Mouse (Mus musculus) intestine, postnatal 0 days (tissue): ENCODE measurements around the gene Rai14. TPM values are rescaled to one million over a fixed set of nuclear protein-coding genes. Genes with fewer than 3 reads are reported as not detected.
A peak's percentile ranks its signal among the peaks of the same experiment; 100 is the strongest.

Source experiments
- ATAC-seq: fragments of 200-750 bp; cut with Nextera tagmentation; 2 replicates; pipeline ENCODE4 v1.8.0; 2017; ENCODE audit warnings: mild to moderate bottlenecking, moderate TSS enrichment, moderate library complexity
- H3K27ac ChIP-seq: fragments of 300-500 bp; sonication (generic); 2 replicates; pipeline ENCODE4 v1.5.1; 2014; ENCODE audit warnings: mild to moderate bottlenecking, low read depth, low read length, moderate library complexity
- H3K27me3 ChIP-seq: fragments of 300-500 bp; sonication (generic); replicated peaks from 2 replicates; pipeline ENCODE4 v1.6.1; 2014; ENCODE audit warnings: low read length, mixed read lengths; ENCODE audit not compliant: control insufficient read depth, insufficient read depth
- H3K36me3 ChIP-seq: fragments of 300-500 bp; sonication (generic); 2 replicates; pipeline ENCODE4 v1.6.1; 2014; ENCODE audit warnings: mild to moderate bottlenecking, moderate library complexity; ENCODE audit not compliant: control insufficient read depth, insufficient read depth
- H3K4me1 ChIP-seq: fragments of 300-500 bp; sonication (generic); replicated peaks from 2 replicates; pipeline ENCODE4 v1.6.1; 2014; ENCODE audit warnings: antibody characterized with exemption, low read length, mixed read lengths; ENCODE audit not compliant: control insufficient read depth, insufficient read depth
- H3K4me2 ChIP-seq: fragments of 300-500 bp; sonication (generic); replicated peaks from 2 replicates; pipeline ENCODE4 v1.6.1; 2014; ENCODE audit warnings: low read depth, mild to moderate bottlenecking, moderate library complexity
- H3K4me3 ChIP-seq: fragments of 300-500 bp; sonication (generic); 2 replicates; pipeline ENCODE4 v1.5.1; 2014; ENCODE audit warnings: low read depth, low read length
- H3K9ac ChIP-seq: fragments of 300-500 bp; sonication (generic); 2 replicates; pipeline ENCODE4 v1.6.1; 2014; ENCODE audit warnings: mild to moderate bottlenecking, low read depth, low read length
- H3K9me3 ChIP-seq: fragments of 300-500 bp; sonication (generic); 2 replicates; pipeline ENCODE4 v1.6.1; 2016; ENCODE audit warnings: mixed run types; ENCODE audit not compliant: control insufficient read depth
- CTCF ChIP-seq: sonication (generic); IDR thresholded peaks from 2 replicates; pipeline ENCODE4 v1.5.1; 2016; ENCODE audit warnings: low read depth, mild to moderate bottlenecking, control low read depth, antibody characterized with exemption, moderate library complexity
- WGBS: fragments of 180-500 bp; shearing (Covaris S2); extraction: QIAGEN DNeasy Blood & Tissue Kit; methylation state at CpG from one replicate; pipeline ENCODE4 v1.1.7; 2014; 5-methylcytosine and 5-hydroxymethylcytosine counted together
- polyA plus RNA-seq: library from polyadenylated mRNA; unstranded; fragments of >200 nt; fragmentation: Nextera tagmentation; extraction: Ambion mirVana; gene quantifications from 2 replicates; pipeline ENCODE4 v1.2.1, GENCODE M21; 2015

Rai14 gene
- polyA plus RNA-seq, 1 experiment from 2014 or later: 6.2 TPM

DNA sequence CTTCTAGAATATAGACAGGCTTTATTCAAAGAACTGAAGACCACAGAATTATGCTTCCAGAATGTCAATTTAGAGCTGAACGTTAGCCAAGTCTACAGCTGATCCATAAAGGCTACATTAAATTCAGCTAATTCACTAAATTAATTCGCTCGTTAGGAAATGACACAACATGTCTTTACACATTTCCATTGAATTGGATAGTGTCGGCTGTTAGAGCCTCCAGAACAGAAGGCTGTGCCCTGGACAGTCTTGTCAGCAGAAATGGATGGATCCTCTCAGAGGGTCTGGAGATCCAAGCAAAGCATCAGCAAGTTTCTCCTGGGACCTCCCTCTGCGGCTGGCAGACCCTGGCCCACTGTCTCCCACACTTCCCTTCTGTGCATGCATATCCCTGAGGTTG, 58.3 kb downstream of the Rai14 start:
- no peaks in the 10 kb centered on the region for H3K27me3 ChIP-seq
- H3K4me2 ChIP-seq: no peak overlapping the region
- no peaks in the 10 kb centered on the region for H3K36me3 ChIP-seq
- ATAC-seq: no peak
- 0 out of 2 replicates have a peak, but pooled peaks cover 2% of the 10 kb centered on the region for H3K4me1 ChIP-seq
- H3K4me3 ChIP-seq: no peak overlapping the region
- no peaks in the 10 kb centered on the region for H3K9me3 ChIP-seq
- no peak overlapping the region for H3K9ac ChIP-seq
- 89% methylated on average over 5 of the region's 5 CpGs for WGBS
- TF ChIP-seq CTCF: no peak
- no peak overlapping the region; the same call in 1 of the 2 replicates for H3K27ac ChIP-seq

DNA sequence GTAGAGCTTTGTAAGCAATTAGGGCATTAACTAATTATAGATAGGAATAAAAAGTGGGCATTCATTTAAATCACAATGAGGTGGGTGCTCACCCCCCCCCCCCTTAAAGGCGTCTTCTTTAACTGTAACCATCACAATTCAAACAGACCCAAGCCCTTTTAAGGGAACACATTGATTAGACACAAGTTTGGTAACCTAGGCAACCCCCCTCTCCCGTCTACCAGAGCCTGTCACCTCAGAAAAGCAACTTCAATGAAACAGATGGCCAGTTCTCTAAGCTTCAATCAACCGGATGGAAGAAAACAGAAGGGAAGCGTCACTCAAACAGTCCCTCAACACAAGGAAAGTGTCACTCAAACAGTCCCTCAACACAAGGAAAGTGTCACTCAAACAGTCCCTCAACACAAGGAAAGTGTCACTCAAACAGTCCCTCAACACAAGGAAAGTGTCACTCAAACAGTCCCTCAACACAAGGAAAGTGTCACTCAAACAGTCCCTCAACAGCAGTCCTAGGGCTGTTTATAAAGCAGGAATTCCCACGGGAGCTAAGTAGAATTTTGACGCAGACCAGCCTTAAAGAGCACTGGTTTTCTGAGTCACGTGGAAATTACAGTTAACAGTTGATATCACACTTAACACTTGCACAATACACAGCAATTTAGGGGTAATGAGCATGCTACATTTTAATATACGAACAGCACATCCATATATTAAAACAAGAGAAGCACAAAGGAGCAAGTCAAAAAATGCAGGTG, 59.1 kb downstream of the Rai14 start:
- TF ChIP-seq CTCF: no peak
- Histone ChIP-seq H3K4me2 (no peak overlapping the region), H3K9me3 (no peaks in the 10 kb centered on the region), H3K4me3 (no peak overlapping the region), H3K27me3 (no peaks in the 10 kb centered on the region), H3K9ac (no peak overlapping the region), H3K4me1 (0 out of 2 replicates have a peak, but pooled peaks cover 2% of the 10 kb centered on the region), H3K36me3 (no peaks in the 10 kb centered on the region), H3K27ac (no peak overlapping the region)
- WGBS: 71% methylated on average over 8 of the region's 8 CpGs
- no peak for ATAC-seq

DNA sequence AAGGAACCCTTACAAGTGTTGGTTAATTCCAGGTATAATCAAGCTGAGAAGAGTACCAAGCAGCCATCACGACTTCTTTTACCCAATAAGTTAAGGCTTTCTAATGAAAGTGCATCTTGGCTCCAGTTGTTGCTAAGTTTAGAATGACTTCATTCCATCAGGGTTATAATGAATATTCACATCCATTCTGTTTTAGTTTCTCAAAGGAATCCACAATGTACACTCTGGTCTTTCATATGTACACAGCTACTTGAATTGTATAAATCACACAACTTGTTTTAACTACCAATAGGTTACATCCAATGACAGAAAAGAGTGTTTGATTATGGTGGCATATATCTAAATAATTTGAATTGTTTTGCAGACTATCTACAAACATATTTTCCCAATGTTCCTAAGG, 59.7 kb downstream of the Rai14 start:
- Histone ChIP-seq H3K4me2 (no peak overlapping the region), H3K4me1 (0 out of 2 replicates have a peak, but pooled peaks cover 2% of the 10 kb centered on the region), H3K27ac (no peak overlapping the region), H3K9ac (no peak overlapping the region), H3K27me3 (no peaks in the 10 kb centered on the region), H3K9me3 (no peaks in the 10 kb centered on the region), H3K36me3 (no peaks in the 10 kb centered on the region), H3K4me3 (no peak overlapping the region)
- TF ChIP-seq CTCF: no peak
- ATAC-seq: no peak
- 87% methylated on average over 1 of the region's 1 CpGs for WGBS

GRCm38 (mm10) chr15:10652931-10653475, 61.4 kb downstream of the Rai14 start:
- WGBS: 19% methylated on average over 2 of the region's 2 CpGs

DNA sequence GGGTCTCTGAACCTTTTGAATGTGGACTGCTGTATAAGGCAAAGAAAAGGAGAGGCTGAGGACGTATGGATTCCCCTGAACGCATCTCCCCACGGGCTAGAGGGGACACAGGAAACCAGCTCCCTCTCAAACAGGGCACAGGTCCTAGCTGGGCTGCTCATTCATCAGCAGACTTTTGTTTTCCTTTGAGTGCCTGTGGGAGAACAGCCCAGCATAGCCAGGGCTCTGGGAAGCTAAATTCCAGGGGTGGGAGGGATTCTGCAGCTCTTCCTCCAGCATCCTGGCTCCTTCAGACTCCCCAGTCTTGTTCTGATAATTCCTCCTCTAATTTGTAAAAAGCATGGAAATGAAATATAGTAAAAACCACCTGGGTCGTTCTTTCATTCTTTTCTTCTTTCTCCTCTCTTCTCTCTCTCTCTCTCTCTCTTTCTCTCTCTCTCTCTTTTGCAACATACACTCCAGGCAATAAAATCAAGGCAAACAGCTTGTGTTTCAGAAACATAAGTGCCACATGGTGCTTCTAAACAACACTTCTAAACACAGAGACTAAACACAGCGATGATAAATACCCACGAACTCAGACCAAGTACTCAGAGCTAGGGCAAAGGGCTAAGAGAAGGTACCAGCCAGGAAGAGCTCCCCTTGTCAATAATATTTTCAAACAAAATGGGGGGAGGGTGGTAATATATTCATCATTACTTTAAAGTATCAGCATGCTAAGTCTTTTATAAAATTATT, 65.9 kb downstream of the Rai14 start:
- Histone ChIP-seq H3K4me1 (0 out of 2 replicates have a peak, but pooled peaks cover 2% of the 10 kb centered on the region), H3K9ac (no peak overlapping the region), H3K4me2 (no peak overlapping the region), H3K27ac (no peak overlapping the region), H3K27me3 (no peaks in the 10 kb centered on the region), H3K9me3 (no peaks in the 10 kb centered on the region), H3K4me3 (no peak overlapping the region), H3K36me3 (no peaks in the 10 kb centered on the region)
- 41% methylated on average over 6 of the region's 6 CpGs for WGBS
- TF ChIP-seq CTCF: no peak
- ATAC-seq: no peak

More at GRCm38 (mm10) chr15:10652931-10653475, 61.4 kb downstream of the Rai14 start:
- Histone ChIP-seq H3K4me3 (no peak overlapping the region), H3K4me1 (0 out of 2 replicates have a peak, but pooled peaks cover 2% of the 10 kb centered on the region), H3K9me3 (no peaks in the 10 kb centered on the region), H3K9ac (no peak overlapping the region), H3K27me3 (no peaks in the 10 kb centered on the region), H3K36me3 (no peaks in the 10 kb centered on the region), H3K27ac (no peak overlapping the region), H3K4me2 (no peak overlapping the region)
- no peak for TF ChIP-seq CTCF
- peak; percentile 47 for ATAC-seq

GRCm38 (mm10) chr15:10646297-10646696, 68.1 kb downstream of the Rai14 start:
- Histone ChIP-seq H3K27me3 (no peaks in the 10 kb centered on the region), H3K4me1 (no peaks in the 10 kb centered on the region), H3K36me3 (no peaks in the 10 kb centered on the region), H3K4me2 (no peak overlapping the region), H3K9ac (no peak overlapping the region), H3K27ac (no peak overlapping the region), H3K4me3 (no peak overlapping the region), H3K9me3 (no peaks in the 10 kb centered on the region)
- 67% methylated on average over 5 of the region's 5 CpGs for WGBS
- TF ChIP-seq CTCF: no peak
- no peak for ATAC-seq
